Mouse (Mus musculus) layer of hippocampus, adult 8-10 months (tissue): ENCODE results near the gene Slc23a2. TPM values are rescaled to one million over a fixed set of nuclear protein-coding genes. Genes with fewer than 3 reads are reported as not detected.

Experiments used
- DNase-seq, 2 experiments: peaks; one replicate each; pipeline ENCODE4 v3.0.0; 2022; ENCODE audit warnings: low spot score in 2 of 2
- total RNA-seq, 4 experiments: library from RNA; stranded (reverse); gene quantifications; 2 replicates each; pipeline ENCODE4 v1.2.4; 2022

Gene Slc23a2
- total RNA-seq, result 100 to 1,000 TPM; 107 to 125 (median 113) TPM

DNA sequence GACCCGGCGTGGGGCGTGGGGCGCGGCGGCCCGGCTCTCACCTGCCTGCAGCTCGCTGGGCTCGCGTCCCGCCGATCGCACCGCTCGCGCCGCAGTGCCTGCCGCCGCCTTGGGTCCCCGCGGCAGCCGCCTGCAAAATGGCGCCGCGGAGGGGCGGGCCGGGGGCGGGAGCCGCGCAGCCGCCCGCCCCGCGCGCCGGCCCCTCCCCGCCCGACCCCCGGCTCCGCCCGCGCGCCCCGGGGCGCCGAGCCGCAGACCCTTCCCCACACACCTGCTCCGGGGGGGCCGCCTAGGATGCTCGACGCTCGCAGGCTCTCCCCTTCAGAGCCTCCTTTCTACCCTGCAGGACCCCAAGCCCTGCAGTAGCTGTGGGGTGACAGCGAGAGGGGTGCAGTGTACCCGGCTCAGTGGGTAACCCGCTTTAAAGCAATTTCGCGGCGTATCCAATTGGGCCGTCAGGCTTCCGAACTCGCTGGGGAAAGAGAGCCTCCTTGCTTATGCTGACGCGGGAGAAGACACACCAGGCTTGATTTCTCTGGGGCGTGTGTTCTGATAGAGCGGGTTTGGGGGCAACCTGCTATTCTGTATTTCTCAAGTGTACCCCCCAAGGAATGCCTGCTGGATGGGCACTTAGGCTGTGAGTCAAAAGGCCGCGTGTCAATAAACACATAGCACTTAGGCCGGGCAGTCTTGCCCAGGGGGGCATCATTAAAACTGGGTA is at the start of gene Slc23a2:
Gene Slc23a2 (minus strand): TSS at position 138 of the 721 bp plus-strand sequence.
- peak; percentile 52 to 53 for DNase-seq

DNA sequence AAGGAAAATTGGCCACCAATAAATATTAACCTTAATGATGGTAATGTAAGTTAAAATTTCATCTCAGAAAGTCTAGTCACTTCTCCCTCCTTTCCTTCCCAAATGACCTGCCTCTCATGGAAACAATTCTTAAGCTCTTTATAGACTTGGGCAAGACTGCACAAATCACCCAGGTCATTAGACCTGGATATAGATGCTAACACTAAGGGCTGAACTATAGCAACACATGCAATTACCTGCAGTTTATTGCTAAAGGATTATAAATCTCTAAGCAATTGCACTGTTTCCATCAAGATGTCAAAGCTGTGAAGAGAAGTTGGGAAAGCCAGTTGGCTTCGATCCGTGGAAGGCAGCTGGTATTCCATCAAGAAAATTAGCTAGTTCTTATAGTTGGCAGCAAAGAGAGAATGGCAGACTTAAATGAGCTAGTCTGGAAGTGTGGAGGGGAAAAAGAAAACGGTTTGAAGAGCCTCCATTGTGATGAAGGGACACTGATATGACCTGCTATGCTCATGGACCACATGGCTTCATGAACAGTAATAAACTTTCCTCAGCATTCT is 45.8 kb upstream of the Slc23a2 start:
- DNase-seq, result no peak

DNA sequence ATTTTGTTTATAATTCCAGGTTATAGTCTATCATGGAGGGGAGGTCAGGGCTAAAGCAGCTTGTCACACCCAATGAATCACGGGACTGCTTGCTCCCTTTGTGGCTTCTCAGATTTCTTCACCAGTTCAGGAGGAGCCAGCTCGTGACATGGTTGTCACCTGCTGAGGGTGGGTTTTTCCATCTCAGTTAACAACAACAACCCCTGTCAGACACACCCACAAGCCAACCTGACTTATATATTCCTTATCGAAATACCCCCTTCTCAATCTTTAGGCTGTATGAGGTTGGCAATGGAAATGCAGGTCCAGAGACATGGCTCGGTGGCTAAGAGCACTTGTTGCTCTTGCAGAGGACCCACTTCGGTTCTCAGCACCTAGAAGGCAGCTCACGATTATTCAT is 39.0 kb upstream of the Slc23a2 start:
- no peak for DNase-seq

DNA sequence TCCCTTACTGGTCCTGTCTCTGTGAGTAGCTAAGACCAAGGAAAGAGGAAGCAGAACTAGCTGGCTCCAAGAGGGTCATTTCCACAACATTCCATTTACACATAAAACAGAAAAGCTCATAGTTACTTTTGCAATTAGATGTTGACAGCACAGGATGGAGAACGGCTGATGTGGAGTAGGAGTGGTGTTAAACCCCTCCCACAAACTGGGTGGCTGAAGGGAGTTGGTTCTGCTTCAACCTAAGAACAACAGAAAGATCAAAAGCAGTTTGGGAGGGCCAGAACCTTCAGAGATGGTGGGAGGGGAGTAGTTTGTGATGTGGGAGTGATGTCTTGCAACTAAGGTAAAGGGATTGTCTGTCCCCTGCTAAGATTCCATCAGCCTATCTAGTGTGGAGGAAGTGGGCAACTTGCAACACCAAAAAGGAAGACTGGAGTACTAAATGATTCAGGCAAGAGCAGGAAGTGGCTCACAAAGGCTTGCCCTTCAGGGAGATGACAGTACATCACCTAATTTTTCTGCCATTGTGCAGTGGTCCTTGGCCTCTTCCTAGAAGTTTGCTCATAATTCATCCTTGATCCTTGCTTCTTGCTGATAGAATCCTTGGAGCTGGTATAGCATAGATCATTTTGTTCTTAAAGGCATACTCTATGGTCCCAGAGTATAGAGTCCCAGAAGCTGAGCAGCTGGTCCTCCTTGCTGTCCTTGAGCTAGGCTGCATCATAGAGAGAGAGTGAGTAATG is 35.7 kb upstream of the Slc23a2 start:
- DNase-seq, result no peak

GRCm38 (mm10) chr2:132179371-132179770 is 34.5 kb upstream of the Slc23a2 start:
- no peak for DNase-seq

DNA sequence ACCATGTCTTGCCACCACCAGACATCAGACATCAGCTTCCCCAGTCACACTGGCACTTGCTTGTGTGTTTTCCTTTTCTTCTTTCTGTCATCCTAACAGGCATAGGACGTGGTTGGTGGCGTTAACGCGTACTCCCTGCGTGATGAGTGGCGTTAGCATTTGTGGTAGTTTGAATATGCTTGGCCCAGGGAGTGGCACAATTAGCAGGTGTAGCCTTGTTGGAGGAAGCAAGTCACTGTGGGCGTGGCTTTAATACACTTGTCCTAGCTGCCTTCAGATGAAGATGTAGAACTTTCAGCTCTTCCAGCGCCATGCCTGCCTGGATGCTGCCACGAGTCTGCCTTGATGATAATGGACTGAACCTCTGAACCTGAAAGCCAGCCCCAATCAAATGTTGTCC is 32.5 kb upstream of the Slc23a2 start:
- DNase-seq, result no peak

DNA sequence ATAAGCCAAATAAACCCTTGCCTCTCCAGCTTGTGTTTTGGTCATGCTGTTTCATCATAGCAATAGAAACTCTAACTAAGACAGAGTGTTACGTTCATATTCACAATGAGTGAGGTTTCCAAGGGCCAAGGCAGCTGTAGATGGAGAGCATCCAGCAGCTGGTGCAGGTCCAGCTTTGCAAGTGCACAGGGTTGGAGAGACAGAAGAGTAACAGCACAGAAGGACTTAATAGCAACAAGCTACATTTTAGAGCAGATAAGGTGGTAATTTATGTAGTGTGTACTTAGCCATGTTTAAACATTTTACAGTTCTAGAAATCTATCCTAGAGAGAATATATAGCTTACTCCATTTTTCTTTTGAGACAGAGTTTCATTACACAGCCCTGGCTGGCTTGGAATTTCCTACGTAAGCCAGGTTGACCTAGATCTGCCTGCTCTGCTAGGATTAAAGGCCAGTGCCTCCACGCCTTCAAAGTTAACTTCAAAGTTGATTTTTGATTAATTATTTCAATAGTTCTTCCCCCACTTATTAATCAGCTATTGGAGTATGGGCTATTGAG is 31.5 kb upstream of the Slc23a2 start:
- DNase-seq, result no peak

- DNase-seq, result no peak
Measured at GRCm38 (mm10) chr2:132174048-132174447, 29.1 kb upstream of the Slc23a2 start.

GRCm38 (mm10) chr2:132171939-132172338 is 27.0 kb upstream of the Slc23a2 start:
- DNase-seq, result no peak

DNA sequence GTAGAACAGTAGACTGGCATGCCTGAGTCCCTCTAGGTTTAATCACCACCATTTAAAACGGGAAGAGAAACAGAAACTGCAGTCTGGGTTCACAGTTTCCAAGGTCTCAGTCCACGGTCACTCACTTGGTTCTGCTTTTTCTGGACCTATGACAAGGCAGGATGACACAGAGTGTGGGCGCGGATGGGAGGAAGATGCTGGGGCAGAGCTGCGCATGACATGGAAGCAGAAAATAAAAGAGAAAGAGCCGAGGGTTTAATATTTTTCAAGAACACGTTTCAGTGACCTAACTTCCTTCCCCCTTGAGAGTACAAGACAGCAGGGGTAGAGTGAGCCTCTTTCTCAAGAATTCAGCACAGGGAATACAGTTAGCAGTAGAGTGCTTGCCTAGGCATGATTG is 24.2 kb upstream of the Slc23a2 start:
- no peak for DNase-seq

GRCm38 (mm10) chr2:132163626-132164025 is 18.7 kb upstream of the Slc23a2 start:
- DNase-seq, result no peak

DNA sequence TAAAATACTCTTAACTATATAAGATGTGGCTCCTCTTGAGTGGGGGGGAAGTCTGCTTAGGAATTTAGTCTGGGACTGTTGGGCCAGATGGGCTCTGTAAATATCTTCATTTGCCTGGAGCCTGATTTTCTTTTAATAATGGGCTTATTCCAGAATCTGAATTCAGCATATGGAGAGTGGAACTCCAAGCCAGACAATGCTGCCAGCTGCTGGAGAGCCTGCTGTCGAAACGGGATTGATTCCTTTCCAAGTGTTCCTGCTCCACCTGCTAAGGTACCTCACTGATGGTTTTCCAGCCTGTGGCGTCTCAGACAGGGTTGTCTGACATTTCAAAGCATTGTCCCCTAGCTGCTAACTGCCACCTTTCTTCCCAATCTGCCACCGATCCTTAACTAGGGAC is 12.6 kb upstream of the Slc23a2 start:
- peak; percentile 69 to 80 for DNase-seq

DNA sequence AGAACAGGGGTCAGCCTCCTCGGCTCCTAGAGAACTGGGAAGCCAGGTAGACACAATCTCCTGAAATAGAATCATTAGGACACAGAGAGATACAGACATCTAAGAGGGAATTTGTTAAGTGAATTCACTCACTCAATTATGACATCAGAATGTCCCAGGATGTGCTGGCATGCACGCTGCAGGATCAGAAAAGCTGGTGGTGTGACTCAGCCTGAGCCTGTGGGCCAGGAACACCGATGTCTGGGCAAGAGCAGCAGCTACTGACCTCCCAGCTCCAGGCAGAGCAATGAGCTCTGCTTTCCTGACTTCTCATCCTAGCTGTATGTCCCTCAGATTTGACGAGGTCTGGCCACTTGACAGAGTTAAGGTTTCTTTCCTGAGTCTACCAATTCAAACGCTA is 7.8 kb upstream of the Slc23a2 start:
- no peak for DNase-seq

DNA sequence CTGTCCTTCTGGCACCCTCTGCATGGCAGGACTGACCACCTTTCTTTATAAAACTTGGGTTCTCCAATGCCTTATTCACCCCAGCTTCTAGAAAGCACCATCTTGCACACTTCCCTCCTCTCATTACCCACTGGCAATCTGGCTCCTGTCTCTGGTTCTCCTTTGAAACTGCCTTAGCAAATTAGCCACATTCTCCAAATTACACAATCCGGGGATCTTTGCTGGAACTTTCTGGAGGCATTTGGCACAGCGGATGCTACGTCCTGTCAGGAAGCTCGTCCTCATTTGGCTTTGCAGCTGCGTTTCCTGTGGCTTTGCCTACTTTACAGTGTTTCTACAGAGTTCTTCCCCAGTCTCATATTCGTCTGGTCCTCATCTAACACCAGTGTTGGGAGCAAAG is 6.7 kb upstream of the Slc23a2 start:
- no peak for DNase-seq

- no peak for DNase-seq
Measured at GRCm38 (mm10) chr2:132150926-132151325, 6.0 kb upstream of the Slc23a2 start.

- DNase-seq, result no peak
Measured at GRCm38 (mm10) chr2:132146502-132146901, 1.6 kb upstream of the Slc23a2 start.

- DNase-seq, result no peak
Measured at GRCm38 (mm10) chr2:132143943-132144927, 673 bp downstream of the Slc23a2 start.

GRCm38 (mm10) chr2:132142606-132143005 is 2.3 kb downstream of the Slc23a2 start:
- DNase-seq, result no peak

DNA sequence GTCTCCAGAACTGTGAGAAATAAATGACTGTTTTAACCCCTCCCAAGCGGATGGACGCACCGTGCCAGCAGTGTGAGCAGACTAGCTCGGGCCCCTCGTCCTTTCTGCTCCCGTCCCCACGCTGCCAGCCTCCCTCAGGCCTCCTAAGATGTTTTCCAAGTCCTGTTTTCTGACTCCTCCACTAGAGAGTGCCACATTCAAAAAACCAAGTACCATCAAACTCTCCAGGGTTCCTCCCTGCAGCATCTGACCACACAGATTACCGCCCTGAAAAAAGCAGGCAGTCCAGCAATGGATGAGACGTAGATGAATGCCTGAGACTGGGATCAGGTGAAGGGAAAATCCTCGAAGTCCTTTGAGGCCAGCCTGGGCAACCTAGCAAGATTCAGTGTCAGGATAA is 4.4 kb downstream of the Slc23a2 start:
- no peak for DNase-seq

- DNase-seq, result no peak
Measured at GRCm38 (mm10) chr2:132139099-132139498, 5.8 kb downstream of the Slc23a2 start.
